Mouse (Mus musculus) stomach, postnatal 0 days (tissue): ENCODE measurements around the gene Kptn.

Experiments
- CTCF ChIP-seq: IDR thresholded peaks from 2 replicates; pipeline ENCODE4 v1.5.1; 2016; ENCODE audit warnings: antibody characterized with exemption, low read depth, mild to moderate bottlenecking, moderate library complexity
- EP300 ChIP-seq: optimal IDR thresholded peaks from 2 replicates; pipeline ENCODE3; 2016; ENCODE audit warnings: antibody characterized with exemption

DNA sequence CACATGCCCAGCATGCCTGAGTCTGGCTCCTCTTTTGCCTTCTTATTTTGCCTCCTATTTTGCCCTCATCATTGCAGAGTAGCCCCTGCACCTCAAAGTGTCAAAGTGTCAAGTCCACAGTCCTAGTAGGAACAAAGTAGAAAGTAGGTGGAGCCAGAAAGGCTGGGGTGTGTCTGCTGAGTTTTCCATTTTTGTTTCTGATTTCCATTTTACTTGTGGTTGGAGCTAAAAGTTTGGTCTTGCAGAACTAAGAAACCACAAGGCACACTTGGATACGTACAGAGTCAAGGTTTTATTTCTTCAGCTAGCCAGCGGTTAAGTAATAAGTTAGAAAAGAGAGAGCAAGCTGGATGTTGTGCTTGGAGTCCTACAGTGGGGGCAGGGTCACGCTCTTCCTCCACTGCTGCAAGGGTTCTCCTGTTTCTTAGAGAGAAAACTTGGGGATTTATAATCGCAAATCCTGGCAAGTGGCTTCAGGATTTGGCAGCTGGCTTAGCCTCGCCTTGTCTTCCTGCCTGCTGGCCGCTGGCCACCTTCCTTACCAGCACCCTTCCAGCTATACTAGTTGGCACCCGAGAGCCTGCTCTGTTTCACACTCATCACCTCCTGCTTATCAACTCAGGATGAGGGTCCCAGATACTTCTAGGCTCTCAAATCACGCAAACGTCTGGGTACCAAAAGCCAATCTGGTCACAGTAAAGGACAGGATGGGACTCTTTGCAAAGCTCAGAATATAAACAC is 35.6 kb downstream of the Kptn start:
- TF ChIP-seq CTCF (no peak), EP300 (no peak)
